Mouse (Mus musculus): ENCODE data around the gene Nop16.

- TF ChIP-seq CTCF (IDR thresholded peaks at IDR 0.05; ENCODE audit: low read depth, low read length), result no peak
- no peak for TF ChIP-seq POLR2A (IDR thresholded peaks at IDR 0.05; ENCODE audit: insufficient read depth, low read length)
Observed at GRCm38 (mm10) chr13:54581385-54581784, 8.5 kb downstream of the Nop16 start.

Data from ES-Bruce4 (cell line).